Mouse (Mus musculus) myocyte (in vitro differentiated cells): Measurements from ENCODE around the gene Omg. TPM values are rescaled to one million over a fixed set of nuclear protein-coding genes. Genes with fewer than 3 reads are reported as not detected.

Source experiments
- H3K27me3 ChIP-seq: one replicate; pipeline ENCODE4 v1.6.1; 2011; ENCODE audit not compliant: control insufficient read depth, insufficient read depth, insufficient read length
- H3K36me3 ChIP-seq: one replicate; pipeline ENCODE4 v1.6.1; 2011; ENCODE audit not compliant: control insufficient read depth, insufficient read depth
- H3K4me2 ChIP-seq: one replicate; pipeline ENCODE4 v1.6.1; 2011; ENCODE audit warnings: low read depth, control low read depth
- H3K4me3 ChIP-seq: one replicate; pipeline ENCODE4 v1.5.1; 2011; ENCODE audit warnings: mild to moderate bottlenecking, control low read depth, moderate library complexity
- H3K79me2 ChIP-seq: one replicate; pipeline ENCODE4 v1.6.1; 2011; ENCODE audit not compliant: control insufficient read depth, insufficient read depth
- H3ac ChIP-seq: one replicate; pipeline ENCODE4 v1.6.1; 2011; ENCODE audit not compliant: control insufficient read depth, insufficient read length
- CEBPB ChIP-seq: IDR thresholded peaks from 2 replicates; pipeline ENCODE4 v1.6.1; 2011; ENCODE audit warnings: mild to moderate bottlenecking, moderate library complexity; ENCODE audit not compliant: poor library complexity, insufficient read depth, severe bottlenecking
- E2F4 ChIP-seq: IDR thresholded peaks from one replicate; pipeline ENCODE4 v1.6.1; 2011; ENCODE audit warnings: mild to moderate bottlenecking, control low read depth, moderate library complexity; ENCODE audit not compliant: insufficient read depth
- MAX ChIP-seq: IDR thresholded peaks from one replicate; pipeline ENCODE4 v1.6.1; 2011; ENCODE audit warnings: low read depth, mild to moderate bottlenecking, control low read depth
- MYOD1 ChIP-seq, 3 experiments: IDR thresholded peaks; one replicate each; pipeline ENCODE4 v1.6.1; 2011; ENCODE audit warnings: control low read depth in 2 of 3, low read depth in 2 of 3, mild to moderate bottlenecking in 2 of 3, moderate library complexity in 1 of 3; ENCODE audit not compliant: insufficient read length in 2 of 3, control insufficient read depth in 1 of 3
- MYOG ChIP-seq, 3 experiments: IDR thresholded peaks; one replicate each; pipeline ENCODE4 v1.6.1; 2011; ENCODE audit warnings: control low read depth in 2 of 3, low read depth in 2 of 3, mild to moderate bottlenecking in 2 of 3; ENCODE audit not compliant: insufficient read length in 2 of 3, control insufficient read depth in 1 of 3, insufficient read depth in 1 of 3
- POLR2A ChIP-seq: IDR thresholded peaks from one replicate; pipeline ENCODE4 v1.6.1; 2011; ENCODE audit warnings: low read depth, mild to moderate bottlenecking, control low read depth, moderate library complexity; ENCODE audit not compliant: insufficient read length
- POLR2AphosphoS2 ChIP-seq: IDR thresholded peaks from one replicate; pipeline ENCODE4 v1.6.1; 2011; ENCODE audit warnings: low read depth, control low read depth; ENCODE audit not compliant: insufficient read length
- REST ChIP-seq: IDR thresholded peaks from one replicate; pipeline ENCODE4 v1.6.1; 2011; ENCODE audit warnings: mild to moderate bottlenecking, control low read depth, moderate library complexity; ENCODE audit not compliant: insufficient read depth, insufficient read length
- SRF ChIP-seq: IDR thresholded peaks from one replicate; pipeline ENCODE4 v1.6.1; 2011; ENCODE audit warnings: low read depth; ENCODE audit not compliant: control insufficient read depth, insufficient read length
- TCF12 ChIP-seq: IDR thresholded peaks from one replicate; pipeline ENCODE4 v1.6.1; 2011; ENCODE audit warnings: mild to moderate bottlenecking, control low read depth; ENCODE audit not compliant: poor library complexity, insufficient read depth, severe bottlenecking
- TCF3 ChIP-seq: IDR thresholded peaks from one replicate; pipeline ENCODE4 v1.6.1; 2011; ENCODE audit warnings: low read depth, control low read depth; ENCODE audit not compliant: insufficient read length
- USF1 ChIP-seq: IDR thresholded peaks from one replicate; pipeline ENCODE4 v1.6.1; 2011; ENCODE audit warnings: low read depth, mild to moderate bottlenecking, control low read depth, moderate library complexity
- polyA plus RNA-seq: library from polyadenylated mRNA; unstranded; fragments of >200 nt; fragmentation: generic; extraction: Trizol; gene quantifications from one replicate; pipeline ENCODE4 v1.2.1, GENCODE M21; 2012; ENCODE audit warnings: missing spikeins

Omg gene
- polyA plus RNA-seq, 1 experiment, result 0.05 TPM

DNA sequence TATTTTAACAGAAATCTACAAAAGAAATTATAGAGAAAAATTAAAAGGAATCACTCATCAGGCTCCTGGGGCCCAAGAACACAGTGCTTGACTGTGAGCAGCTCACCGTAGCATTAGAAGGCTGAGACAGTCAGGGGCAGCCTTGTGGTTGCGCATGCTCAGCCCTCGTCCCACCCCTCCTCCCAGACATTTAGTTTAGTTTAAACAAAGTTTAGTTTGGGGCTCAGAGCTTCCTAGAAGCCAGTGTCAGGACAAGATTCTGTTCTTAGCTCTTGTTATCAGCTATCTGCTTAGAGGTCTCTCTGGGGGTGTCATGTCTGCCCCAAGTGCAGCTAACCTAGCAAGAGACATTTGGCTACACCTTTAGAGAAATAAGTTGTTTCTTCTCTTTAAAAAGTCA is 24.7 kb upstream of the Omg start:
- TF ChIP-seq CEBPB (no peak), MYOD1 (IDR thresholded peaks at IDR 0.05; ENCODE audit: control insufficient read depth in 1 of 3, insufficient read length in 2 of 3, low read depth in 2 of 3) (no peak), E2F4 (no peak)
- peaks cover 10% of the 10 kb centered on the region for H3K79me2 ChIP-seq
- peak overlapping the region; percentile 94 for H3K4me2 ChIP-seq
- H3K36me3 ChIP-seq, result peaks cover 31% of the 10 kb centered on the region
- no peaks in the 10 kb centered on the region for H3K27me3 ChIP-seq
- no peak overlapping the region for H3K4me3 ChIP-seq
- H3ac ChIP-seq, result no peak overlapping the region

DNA sequence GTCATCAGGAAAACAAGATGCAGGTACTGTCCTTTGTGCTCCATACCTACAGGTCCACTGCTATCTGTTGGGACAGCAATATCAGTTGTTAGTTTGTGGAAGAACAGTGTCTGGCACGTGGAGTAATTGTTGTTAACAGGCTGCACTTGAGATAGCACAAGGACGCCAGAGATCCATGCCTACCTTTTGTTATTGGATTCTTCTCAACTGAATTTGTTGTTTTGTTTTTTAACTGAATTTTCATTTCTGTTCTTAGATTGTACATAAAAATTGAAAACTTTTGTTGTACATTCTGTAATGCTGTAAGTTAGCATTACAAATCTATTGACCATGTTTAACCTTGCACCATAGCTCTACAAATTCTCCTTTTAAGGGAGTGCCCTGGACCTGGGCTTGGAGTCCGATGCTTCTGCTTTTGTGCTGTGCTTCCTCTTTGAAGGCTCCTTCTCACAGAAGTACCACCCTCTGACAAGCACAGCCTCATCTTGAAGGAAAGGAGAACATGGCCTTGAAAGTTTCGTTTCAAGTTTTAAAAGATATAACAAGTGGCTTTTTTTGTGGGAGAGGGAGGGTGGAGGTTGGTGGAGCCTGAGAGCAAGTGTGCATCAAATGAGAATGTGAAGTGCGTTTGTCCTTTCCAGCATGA is 24.0 kb upstream of the Omg start:
- no peak overlapping the region for H3K4me2 ChIP-seq
- H3K36me3 ChIP-seq, result peaks cover 31% of the 10 kb centered on the region
- no peak for TF ChIP-seq TCF3
- TF ChIP-seq SRF, result no peak
- TF ChIP-seq MYOD1 (IDR thresholded peaks at IDR 0.05; ENCODE audit: control insufficient read depth in 1 of 3, insufficient read length in 2 of 3, low read depth in 2 of 3), result no peak
- TF ChIP-seq MAX, result no peak
- no peak for TF ChIP-seq POLR2A
- no peak for TF ChIP-seq TCF12
- TF ChIP-seq REST, result no peak
- TF ChIP-seq CEBPB, result no peak
- no peak for TF ChIP-seq E2F4
- TF ChIP-seq POLR2AphosphoS2, result no peak
- no peak for TF ChIP-seq USF1
- no peak for TF ChIP-seq MYOG (IDR thresholded peaks at IDR 0.05; ENCODE audit: control insufficient read depth in 1 of 3, insufficient read depth in 1 of 3, insufficient read length in 2 of 3, low read depth in 2 of 3)
- H3ac ChIP-seq, result no peak overlapping the region
- H3K4me3 ChIP-seq, result no peak overlapping the region
- H3K79me2 ChIP-seq, result peaks cover 10% of the 10 kb centered on the region
- H3K27me3 ChIP-seq, result no peaks in the 10 kb centered on the region

DNA sequence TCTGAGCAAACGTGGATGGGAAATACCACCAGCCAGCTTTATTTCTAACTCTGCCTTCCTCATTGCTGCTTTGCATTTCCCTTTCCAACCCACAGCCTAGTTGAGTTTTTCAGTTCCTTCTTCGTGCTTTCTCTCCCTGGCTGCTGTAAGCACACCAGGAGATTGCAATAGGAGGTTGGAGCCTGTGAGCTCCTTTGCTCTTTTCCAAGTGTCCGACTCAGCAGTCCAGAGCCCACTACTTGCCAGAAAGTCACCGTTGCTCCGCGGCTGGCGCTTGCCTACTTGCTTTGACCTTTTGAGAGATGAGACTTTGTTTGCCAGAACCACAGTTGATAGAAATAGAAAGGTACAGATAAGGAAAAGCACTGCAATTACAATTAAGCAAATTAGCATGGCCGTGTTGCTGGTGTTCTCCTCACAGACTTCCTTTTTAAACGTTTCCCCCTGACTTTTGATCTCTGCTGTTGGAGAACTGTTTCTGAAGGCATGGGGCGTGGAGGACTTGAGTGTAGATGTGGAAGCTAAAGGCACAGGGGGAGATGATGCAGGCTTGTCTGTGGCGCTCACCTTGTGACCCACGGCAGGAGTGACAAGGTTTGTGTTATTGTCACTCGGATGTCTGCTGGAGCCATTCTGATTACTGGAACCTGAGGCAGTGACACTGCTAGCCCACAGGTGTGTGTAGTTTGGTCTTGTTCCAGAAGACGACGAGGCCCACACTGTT is 23.3 kb upstream of the Omg start:
- Histone ChIP-seq H3K36me3 (peaks cover 31% of the 10 kb centered on the region), H3K4me3 (no peak overlapping the region), H3K4me2 (no peak overlapping the region), H3K79me2 (peaks cover 10% of the 10 kb centered on the region), H3ac (no peak overlapping the region), H3K27me3 (no peaks in the 10 kb centered on the region)
- TF ChIP-seq POLR2A (no peak), MAX (no peak), REST (no peak), TCF3 (no peak), MYOG (IDR thresholded peaks at IDR 0.05; ENCODE audit: control insufficient read depth in 1 of 3, insufficient read depth in 1 of 3, insufficient read length in 2 of 3, low read depth in 2 of 3) (no peak), MYOD1 (IDR thresholded peaks at IDR 0.05; ENCODE audit: control insufficient read depth in 1 of 3, insufficient read length in 2 of 3, low read depth in 2 of 3) (no peak), CEBPB (no peak), POLR2AphosphoS2 (no peak), E2F4 (no peak), TCF12 (no peak), SRF (no peak), USF1 (no peak)

DNA sequence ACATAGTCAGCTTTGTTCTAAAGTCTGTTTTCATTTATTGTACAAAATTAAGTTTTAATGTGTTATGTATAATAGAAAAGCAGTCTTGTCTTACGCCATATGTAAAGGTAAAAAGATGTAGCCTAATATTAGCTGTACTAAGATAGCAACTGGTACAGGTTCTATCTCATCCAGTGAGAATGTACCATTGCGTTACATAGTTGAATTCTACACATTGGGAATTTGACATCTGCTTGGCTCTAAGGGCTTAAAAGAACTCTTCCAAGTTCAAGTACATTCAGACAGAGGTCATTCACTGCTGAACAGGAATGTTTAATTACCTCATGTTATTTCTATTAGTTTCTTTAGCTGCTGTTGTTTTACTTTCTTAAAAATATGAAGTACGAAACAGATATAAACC is 22.7 kb upstream of the Omg start:
- TF ChIP-seq SRF (no peak), POLR2A (no peak), MYOG (IDR thresholded peaks at IDR 0.05; ENCODE audit: control insufficient read depth in 1 of 3, insufficient read depth in 1 of 3, insufficient read length in 2 of 3, low read depth in 2 of 3) (no peak), TCF12 (no peak), MAX (no peak), REST (no peak), CEBPB (no peak), POLR2AphosphoS2 (no peak)
- Histone ChIP-seq H3K79me2 (peaks cover 10% of the 10 kb centered on the region), H3K4me3 (no peak overlapping the region), H3ac (no peak overlapping the region), H3K36me3 (peaks cover 31% of the 10 kb centered on the region), H3K27me3 (no peaks in the 10 kb centered on the region), H3K4me2 (no peak overlapping the region)

DNA sequence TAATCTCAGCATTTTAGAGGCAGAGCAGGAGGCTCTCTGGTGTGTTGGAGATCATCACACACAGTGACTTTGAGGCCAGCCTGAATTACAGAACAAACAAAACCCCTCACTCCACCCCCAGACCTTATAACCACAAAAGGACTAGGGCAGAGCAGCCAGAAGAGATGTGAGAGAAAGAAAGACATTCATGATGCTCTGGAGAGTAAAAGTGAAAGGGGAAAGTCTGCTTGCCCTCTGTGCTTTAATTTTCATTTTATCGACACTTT is 20.4 kb upstream of the Omg start:
- H3K4me2 ChIP-seq, result no peak overlapping the region
- TF ChIP-seq TCF3, result no peak
- no peak for TF ChIP-seq POLR2A
- no peak for TF ChIP-seq CEBPB
- TF ChIP-seq USF1, result no peak
- no peak for TF ChIP-seq MYOD1 (IDR thresholded peaks at IDR 0.05; ENCODE audit: control insufficient read depth in 1 of 3, insufficient read length in 2 of 3, low read depth in 2 of 3)
- no peak for TF ChIP-seq MYOG (IDR thresholded peaks at IDR 0.05; ENCODE audit: control insufficient read depth in 1 of 3, insufficient read depth in 1 of 3, insufficient read length in 2 of 3, low read depth in 2 of 3)
- no peak for TF ChIP-seq REST
- TF ChIP-seq TCF12, result no peak
- no peak for TF ChIP-seq POLR2AphosphoS2
- no peak for TF ChIP-seq MAX
- no peak for TF ChIP-seq SRF
- no peak for TF ChIP-seq E2F4
- no peak overlapping the region for H3K4me3 ChIP-seq
- peaks cover 31% of the 10 kb centered on the region for H3K36me3 ChIP-seq
- no peaks in the 10 kb centered on the region for H3K27me3 ChIP-seq
- no peak overlapping the region for H3ac ChIP-seq
- H3K79me2 ChIP-seq, result peaks cover 3% of the 10 kb centered on the region
